Mouse (Mus musculus): Measurements from ENCODE around the gene Teddm1b.
"Not testable (repeated sequence)": the region's sequence is repeated elsewhere in the genome, so short reads cannot be mapped to it uniquely, and the experiment has no call there.

Teddm1b gene

DNA sequence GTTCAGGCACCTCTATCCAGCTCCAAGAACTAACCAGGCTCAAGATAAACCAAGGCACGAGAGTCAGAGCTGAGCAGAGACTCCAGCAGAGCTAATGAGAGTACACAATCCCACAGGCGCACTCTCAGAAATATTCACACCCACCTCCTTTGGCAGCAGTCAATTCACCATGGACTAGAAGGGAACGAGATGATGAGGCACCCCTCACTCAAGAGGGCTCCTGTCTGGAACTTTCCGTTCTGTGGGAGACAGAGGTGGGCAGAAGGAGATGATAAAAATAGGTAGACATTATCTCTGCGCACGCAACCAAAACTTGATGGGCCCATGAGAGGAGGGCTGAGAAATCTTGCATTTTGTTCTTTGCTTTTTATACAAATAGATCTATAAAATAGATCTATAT lies at the start of gene Teddm1b:
Gene Teddm1b, plus strand, starts transcription at position 301 of the 400 bp plus-strand sequence.
- DNase-seq (ENCODE audit: low read depth, low spot score) = no peak

DNA sequence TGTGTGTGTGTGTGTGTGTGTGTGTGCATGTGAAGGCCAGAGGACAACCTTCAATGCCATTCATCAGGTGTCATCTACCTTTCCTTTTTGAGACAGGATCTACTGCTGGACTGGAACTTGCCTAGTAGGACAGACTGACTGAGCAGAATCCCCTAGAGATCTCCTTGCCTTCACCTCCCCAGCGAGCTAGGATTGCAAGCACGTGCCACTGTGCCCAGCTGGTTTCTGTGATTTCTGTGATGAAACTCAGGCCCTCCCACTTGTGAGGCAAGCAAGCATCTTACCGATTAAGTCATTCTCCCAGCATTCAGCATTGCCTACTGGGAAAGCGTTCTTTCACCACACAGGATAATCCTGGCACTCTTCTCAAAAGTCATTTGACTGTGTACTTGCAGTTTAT lies 43.4 kb upstream of the Teddm1b start:
- DNase-seq (ENCODE audit: low read depth, low spot score) = no peak

DNA sequence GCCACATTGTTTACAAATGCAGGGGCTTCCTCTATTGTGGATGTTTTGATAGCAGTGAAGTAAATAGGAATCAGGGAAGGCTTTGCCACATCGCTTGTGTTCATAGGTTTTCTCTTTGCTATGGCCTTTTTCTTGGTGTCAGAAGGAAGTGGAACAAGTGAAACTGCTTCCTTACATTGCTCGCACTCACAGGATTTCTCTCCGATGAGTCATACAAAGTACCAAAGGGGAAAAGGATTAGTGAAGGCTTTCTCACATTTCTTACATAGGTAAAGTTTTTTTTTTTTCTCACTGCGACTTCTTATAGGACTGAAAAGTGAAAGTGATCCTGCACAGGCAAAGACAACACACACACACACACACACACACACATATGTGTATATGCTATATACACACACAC lies 38.1 kb upstream of the Teddm1b start:
- DNase-seq (ENCODE audit: low read depth, low spot score) = no peak

DNA sequence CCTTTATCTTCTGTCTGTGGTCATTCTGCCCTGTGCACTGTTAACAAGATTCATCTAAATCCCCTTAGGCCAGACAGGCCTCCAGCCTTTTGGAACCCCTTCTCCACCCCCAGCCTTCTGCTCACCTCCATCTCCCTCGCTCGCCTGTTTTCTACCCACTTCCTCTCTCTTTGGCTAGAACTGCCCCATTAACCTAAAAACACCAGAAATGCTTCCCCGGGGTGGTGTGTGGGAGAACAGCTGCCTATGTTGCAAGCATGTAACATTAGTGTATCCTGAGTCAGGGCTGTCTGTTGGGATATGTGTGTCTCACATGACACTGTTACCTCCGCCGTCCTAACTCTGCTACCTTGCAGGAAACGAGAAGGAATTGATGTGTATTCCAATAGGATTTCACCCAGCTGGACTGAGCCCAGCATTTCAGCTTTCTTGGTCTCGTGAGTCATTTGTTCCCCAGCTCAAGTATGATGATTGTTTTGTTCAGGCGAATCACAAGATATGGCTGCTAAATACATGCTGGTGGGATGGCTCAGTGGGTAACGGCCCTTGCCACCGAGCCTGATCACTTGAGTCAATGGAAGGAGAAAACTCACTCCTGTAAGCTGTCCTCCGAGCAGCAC lies 31.9 kb upstream of the Teddm1b start:
- peak; percentile 5 for DNase-seq (ENCODE audit: low read depth, low spot score)

DNA sequence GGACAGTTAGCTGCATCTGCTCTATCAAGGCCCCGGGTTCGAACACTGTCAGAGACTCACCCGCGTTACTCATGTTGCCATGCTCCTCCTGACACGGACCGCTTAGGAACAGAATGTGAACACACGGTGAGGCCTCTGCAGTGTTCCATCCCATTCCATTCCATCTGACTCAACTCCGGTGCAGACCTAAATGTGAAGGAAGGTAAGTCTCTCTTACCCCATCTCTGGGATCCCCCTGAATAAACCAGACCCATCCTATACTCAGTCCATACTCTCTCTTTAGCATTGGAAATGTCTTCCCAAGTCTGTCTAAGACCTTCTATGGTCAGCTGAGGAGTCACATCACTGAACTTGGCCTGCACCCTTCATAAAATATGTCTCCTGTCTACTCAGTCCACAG lies 30.1 kb upstream of the Teddm1b start, which contains the start of gene Rgsl1:
Gene Rgsl1, minus strand, starts transcription at position 101 of the 400 bp plus-strand sequence.
- no peak for DNase-seq (ENCODE audit: low read depth, low spot score)

DNA sequence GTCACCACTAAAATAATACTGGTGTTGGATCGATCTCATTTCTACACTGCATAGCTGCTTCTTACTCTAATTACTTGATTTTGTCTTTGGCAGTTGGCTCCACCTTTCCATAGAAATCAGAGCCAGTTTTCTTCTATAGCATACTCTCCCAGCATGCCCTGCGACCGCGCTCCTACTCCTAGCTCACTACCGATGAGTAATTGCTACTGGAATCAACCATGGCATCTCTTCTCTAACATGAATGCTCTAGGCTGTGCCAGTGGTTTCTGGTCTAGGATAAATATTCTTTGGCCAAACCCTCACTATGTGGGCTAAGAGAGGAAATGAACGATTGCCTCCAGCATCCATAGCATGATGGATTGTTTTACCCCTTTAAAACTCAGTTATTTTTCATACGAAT lies 27.7 kb upstream of the Teddm1b start:
- no peak for DNase-seq (ENCODE audit: low read depth, low spot score)

DNA sequence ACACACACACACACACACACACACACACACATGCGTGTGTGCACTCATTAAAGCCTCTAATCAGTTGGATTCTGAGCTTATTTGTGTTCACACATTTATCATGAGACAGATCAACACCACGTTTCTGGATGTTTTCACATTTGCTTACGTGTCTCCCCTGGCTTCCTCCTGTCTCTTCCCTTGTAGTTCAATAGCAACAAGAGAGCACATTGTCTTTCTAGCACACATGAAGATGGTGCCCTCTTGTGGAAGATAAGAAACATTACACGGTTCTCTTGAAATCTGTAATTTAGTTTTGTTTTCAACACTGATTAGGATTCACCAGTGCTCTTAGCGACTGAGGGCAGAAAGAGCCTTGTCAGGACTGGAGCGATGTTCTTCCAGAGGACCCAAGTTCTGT lies 27.3 kb upstream of the Teddm1b start:
- peak; percentile 49 for DNase-seq (ENCODE audit: low read depth, low spot score)

DNA sequence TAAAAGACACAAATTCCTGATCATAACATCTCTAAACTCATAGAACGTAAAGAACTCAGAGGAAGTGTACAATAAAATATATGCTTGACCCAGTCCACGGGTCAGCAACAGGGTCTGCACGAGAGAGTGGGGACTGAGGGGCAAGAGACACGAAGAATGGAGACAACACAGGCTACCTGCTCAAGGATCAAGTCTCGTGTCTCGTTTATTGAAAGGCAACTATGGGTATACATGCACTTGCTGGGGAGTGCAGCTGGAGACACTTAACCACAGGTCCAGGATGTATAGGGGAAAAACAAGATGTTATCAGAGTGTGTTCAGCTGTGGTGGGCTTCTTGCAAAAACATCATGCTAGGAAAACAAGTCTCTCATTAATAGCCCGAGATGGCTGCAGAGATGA lies 21.4 kb upstream of the Teddm1b start:
- not testable (repeated sequence) for DNase-seq (ENCODE audit: low read depth, low spot score)

DNA sequence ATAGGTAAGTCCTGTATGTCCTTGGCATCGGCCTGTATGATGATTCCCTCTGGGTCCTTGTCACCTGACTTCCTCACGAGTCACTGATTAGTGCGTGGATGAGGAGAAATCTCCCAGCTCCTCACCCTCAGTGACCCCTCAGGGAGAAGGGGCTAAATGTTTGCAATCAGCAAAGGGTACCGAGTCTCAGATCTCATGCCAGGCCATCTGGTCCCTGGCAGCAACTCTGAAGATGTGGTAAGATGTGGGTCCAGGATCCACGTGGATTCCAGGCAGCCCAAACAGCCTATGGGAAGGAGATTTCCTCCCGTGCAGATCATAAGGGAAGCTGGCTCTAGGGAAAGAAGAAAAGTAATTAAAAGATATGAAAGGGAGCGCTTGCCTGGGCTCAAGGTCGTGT lies 18.2 kb upstream of the Teddm1b start:
- DNase-seq (ENCODE audit: low read depth, low spot score) = no peak

DNA sequence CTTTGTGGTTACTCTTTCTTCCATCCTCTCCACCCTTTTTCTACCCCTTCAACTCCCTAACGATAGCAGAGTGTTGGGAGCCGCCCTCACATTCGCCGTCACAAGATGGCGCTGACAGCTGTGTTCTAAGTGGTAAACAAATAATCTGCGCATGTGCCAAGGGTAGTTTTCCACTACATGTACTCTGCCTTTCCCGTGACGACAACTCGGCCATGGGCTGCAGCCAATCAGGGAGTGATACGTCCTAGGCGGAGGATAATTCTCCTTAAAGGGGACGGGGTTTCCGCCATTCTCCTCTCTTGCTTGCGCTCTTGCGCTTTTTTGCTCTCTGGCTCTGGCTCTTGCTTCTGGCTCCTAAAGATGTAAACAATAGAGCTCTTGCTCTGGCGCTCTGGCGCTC lies 6.2 kb downstream of the Teddm1b start:
- DNase-seq (ENCODE audit: low read depth, low spot score) = not testable (repeated sequence)

DNA sequence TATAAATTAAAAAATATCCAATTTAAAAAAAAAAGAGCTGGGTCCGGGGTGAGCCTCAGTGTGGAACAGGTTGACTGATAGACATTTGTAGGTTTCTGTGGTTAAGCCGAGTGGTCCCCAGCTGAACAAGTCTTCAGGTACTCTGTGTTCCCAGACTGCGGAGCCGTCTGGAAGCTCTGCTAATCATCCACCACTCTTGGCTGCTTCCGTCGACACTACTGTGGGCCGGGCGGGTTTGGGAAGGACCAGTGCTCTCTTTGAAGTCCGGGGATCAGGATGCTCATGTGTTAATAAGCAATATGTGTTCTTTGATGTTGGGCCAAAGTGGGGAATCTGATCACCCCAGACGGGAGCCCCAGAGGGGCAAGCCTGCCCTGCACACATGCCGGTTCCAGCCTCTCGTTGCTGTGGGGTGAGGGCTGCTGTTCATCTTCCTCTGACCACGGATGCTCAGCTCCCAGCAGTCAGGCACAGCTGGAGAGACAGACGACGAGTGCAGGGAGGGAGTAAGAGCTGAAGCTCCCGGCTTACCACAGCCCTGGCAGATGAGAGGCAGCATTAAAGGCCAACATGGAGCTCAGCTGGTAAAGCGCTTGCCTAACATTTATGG lies 12.0 kb downstream of the Teddm1b start:
- no peak for DNase-seq (ENCODE audit: low read depth, low spot score)

DNA sequence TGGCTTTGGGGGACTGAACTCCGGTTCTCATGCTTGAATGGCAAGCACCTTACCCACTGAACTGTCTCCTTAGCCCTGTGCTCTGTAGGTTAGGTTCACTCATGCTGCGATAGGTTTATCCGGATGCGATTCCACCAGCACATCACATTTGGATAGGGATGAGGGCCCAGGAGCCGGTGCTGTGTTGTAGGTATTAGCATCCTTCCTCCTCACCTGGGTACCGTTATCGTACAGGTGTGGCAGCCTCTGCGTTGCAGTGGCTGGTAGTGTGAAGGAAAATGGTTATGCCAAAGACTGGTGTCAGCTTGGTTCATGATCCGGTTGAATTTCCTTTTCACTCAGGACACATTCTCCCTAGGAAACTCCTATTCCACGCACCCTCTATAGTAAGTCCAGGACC lies 16.0 kb downstream of the Teddm1b start:
- no peak for DNase-seq (ENCODE audit: low read depth, low spot score)

DNA sequence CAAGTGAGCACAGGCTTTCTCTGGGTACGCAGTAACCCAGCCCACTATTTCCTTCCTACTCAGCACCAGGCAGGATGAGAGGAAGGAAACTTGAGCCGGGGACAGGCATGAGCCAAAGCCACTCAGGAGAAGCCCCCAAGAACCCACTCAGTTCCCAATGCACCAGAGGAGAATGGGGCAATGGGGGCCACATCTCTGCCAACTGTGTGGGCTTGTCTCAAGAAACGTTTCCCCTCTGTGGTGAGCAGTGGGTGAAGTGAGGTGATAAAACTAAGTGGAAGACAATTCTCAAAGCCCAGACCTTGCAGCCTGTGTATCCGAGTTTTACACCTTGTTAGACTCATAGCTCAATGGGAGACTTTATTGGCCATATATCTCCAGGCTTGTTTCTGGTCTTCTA lies 17.3 kb downstream of the Teddm1b start, which contains the start of gene Teddm1a:
Gene Teddm1a, plus strand, starts transcription at position 301 of the 400 bp plus-strand sequence.
- no peak for DNase-seq (ENCODE audit: low read depth, low spot score)

DNA sequence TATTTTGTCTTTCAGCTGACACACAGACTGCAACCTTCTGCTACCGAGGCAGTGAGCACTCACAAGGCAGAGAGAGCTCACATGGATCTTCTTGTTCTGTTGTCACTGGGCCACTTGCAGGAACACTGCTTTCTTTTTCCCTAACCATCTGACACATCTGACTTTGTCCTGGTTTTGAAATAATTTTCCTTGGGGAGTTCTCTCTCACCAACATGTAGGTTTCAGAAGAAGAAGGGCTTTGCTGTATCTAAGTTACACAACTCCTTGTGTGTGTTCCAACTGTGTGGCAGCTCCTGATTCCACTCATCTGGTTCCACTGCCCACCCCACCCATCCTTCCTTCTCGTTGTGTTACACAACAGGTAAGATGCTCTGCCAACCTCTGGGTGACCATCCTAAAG lies 19.6 kb downstream of the Teddm1b start:
- DNase-seq (ENCODE audit: low read depth, low spot score) = no peak

DNA sequence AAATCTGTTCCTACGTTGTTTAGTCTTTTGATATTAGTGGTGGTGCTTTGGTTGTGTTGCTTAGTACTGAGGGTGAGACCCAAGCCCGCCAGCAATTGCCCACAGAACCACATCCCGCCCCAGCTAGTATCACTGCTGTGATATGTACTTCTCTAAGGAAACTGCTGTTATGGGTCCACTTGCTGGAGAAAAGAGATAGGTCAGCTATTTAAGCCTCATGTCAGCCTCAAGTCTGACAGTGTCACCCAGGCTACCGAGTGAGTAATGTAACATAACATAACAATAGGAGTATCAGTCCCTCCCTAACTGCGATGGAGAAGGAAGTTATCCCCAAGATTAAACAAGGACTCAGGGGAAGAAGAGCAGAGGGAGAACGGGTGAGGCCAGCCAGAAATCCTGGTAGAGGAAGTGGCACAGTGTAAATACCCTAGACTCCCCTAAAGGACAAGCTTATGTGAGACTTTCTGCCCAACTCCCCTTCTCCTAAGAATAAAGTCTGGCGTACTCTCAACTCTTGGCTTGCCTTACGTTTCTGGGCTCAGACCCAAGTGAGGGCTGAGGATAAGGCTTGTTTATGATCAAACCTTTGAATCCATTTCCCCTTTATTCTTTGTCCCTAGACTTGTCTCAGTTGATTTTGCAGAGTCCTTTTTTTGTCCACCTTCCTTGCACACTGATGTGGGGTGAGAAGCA lies 20.2 kb downstream of the Teddm1b start:
- no peak for DNase-seq (ENCODE audit: low read depth, low spot score)

DNA sequence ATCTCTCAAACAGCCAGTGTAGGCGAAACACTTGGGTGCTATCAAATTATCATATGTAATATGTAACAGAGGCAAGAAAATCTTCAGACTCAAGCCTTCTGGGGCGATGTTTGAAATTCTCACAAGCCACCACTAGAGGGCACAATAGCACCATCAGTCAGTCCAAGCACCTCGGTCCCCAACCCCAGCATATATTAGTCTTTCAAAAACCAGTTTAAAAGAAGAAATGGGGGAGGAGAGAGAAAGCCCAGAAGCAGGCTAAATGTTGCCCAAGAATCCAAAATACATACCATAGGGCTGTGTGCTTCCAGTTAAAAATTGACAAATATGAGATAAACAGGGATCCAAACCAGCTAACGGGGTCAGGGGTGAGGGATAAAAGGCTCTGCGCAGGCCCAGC lies 20.8 kb downstream of the Teddm1b start:
- DNase-seq (ENCODE audit: low read depth, low spot score) = peak; percentile 73

DNA sequence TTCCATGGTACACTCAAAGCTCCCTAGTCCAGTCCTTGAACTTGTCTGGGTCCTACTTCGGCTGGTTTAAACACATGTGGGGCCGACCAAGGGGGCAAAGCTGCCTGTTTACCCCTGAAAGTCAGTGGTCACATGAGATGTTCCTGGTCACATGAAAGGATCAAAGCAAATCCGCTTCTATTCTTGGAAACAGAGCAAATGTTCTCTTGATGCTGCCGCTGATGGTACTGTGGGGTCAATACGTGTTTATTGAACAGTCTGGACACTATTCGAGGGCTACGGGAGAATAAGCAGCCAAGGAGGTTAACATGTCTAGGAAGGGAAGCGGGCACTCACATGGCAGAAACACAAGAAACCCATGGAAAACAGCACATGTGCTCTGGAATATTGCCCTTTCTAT lies 23.1 kb downstream of the Teddm1b start:
- DNase-seq (ENCODE audit: low read depth, low spot score) = no peak

DNA sequence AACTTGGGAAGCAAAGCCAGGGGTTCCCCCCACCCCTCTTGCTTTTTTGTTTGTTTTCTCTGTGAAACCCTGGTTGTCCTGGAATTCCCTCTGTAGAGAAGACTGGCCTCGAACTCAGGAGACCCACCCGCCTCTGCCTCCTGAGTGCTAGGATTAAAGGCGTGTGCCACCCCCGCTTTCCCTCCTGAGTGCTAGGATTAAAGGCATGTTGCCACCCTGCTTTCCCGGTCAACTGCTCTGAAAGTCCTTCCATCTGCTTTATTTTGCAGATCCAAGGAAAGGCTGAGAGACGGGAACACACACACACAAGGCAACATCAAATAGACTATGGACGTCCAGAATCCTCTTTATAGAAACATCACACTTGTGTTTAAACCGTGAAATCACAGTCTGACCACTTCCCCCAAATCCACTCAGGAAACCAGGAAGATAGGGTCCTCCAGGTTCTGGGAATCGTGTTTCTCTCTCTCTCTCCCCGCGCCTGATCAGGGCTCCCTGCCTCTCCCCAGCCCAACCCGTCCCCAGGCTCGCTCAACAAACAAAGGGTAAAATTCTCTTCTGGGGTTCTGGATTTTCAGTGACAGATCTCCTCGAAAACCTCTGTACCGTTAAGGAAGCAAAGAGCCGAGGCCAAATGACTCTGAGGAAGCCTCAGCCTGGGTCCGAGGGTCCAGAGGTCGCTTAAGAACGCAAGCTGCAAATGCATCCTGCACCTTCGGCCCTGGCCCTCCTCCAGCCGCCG lies 25.0 kb downstream of the Teddm1b start:
- no peak for DNase-seq (ENCODE audit: low read depth, low spot score)

DNA sequence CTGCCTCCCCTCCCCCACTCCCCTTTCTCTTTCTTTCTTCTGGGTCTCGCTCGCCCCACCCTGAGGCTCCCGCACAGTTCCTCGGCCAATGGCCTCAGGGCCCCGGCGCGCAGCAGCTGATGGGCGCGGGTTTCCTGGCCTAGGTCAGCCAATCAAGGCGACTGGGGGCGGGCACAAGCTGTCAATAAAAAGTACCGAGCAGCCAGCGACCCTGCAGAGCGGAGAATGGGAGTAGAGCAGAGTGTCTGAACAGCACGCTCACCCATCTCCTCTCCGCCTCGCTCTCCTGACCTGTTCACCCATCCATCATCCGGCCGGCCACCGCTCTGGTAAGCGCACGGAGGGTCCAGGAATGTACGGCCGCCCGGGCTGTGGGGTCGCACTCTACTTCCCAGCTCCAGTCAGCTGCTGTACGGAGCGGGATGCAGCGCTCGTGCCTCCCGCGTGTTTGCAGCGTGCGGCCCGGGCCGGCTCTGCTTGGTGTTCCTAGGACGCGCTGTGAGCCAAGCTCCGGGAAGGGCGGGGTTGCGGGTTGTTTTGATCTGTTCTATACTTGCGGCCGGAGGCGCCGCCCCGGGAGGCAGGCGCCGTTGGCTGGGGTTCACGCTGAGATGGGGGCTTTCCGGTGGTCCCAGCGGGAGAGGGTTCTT lies 25.7 kb downstream of the Teddm1b start, which contains the start of the genes Glul and Teddm2:
Gene Glul, plus strand, starts transcription at position 214 of the 650 bp plus-strand sequence.
Gene Teddm2, minus strand, starts transcription at position 498 of the 650 bp plus-strand sequence.
- peak; percentile 95 for DNase-seq (ENCODE audit: low read depth, low spot score)

DNA sequence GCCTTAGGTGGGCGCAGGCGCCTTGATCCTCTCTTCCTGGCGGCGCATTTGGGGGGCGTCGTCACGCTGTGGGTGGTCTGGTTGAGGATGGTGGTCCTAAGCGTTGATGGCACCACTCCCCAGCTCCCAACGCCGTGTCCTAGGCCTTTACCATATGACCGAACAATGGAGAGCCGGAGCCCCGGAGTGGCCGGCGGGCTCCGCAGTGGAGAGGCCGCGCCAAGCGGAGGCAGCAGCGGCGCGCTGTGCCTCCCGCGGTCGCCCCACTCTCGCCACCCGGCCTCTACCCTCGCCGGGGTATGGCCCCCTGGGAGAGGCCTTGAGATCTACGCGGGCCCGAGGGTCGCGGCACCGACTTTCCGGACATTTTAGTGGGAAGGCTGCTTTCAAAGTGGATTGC lies 26.2 kb downstream of the Teddm1b start:
- no peak for DNase-seq (ENCODE audit: low read depth, low spot score)
